Mouse (Mus musculus) heart, embryonic 16.5 days (tissue): ENCODE results near the gene Cmtr1. TPM values are rescaled to one million over a fixed set of nuclear protein-coding genes. Genes with fewer than 3 reads are reported as not detected.

ENCODE experiments used
- ATAC-seq: fragments of 200-750 bp; cut with Nextera tagmentation; replicated peaks from 2 replicates; pipeline ENCODE4 v1.8.0; 2017; ENCODE audit warnings: moderate number of reproducible peaks; ENCODE audit not compliant: insufficient read depth, low FRiP score; ENCODE audit errors: extremely low read depth
- H3K27ac ChIP-seq: fragments of 300-500 bp; sonication (generic); 2 replicates; pipeline ENCODE4 v1.5.1; 2014; ENCODE audit warnings: mild to moderate bottlenecking, low read length, control low read depth, moderate library complexity
- H3K27me3 ChIP-seq: fragments of 300-500 bp; sonication (generic); 2 replicates; pipeline ENCODE4 v1.6.1; 2014; ENCODE audit warnings: low read length, mixed read lengths; ENCODE audit not compliant: control insufficient read depth, insufficient read depth
- H3K36me3 ChIP-seq: fragments of 300-500 bp; sonication (generic); 2 replicates; pipeline ENCODE4 v1.6.1; 2014; ENCODE audit not compliant: control insufficient read depth, insufficient read depth
- H3K4me1 ChIP-seq: fragments of 300-500 bp; sonication (generic); 2 replicates; pipeline ENCODE4 v1.6.1; 2014; ENCODE audit warnings: low read length, mixed read lengths; ENCODE audit not compliant: control insufficient read depth, insufficient read depth
- H3K4me2 ChIP-seq: fragments of 300-500 bp; sonication (generic); 2 replicates; pipeline ENCODE4 v1.6.1; 2014; ENCODE audit warnings: low read depth, mild to moderate bottlenecking, control low read depth, low read length
- H3K4me3 ChIP-seq: fragments of 300-500 bp; sonication (generic); 2 replicates; pipeline ENCODE4 v1.5.1; 2014; ENCODE audit warnings: mild to moderate bottlenecking, control low read depth, low read length
- H3K9ac ChIP-seq: fragments of 300-500 bp; sonication (generic); 2 replicates; pipeline ENCODE4 v1.6.1; 2014; ENCODE audit warnings: low read length, control low read depth
- H3K9me3 ChIP-seq: fragments of 300-500 bp; sonication (generic); replicated peaks from 2 replicates; pipeline ENCODE4 v1.6.1; 2016; ENCODE audit warnings: low read length; ENCODE audit not compliant: control insufficient read depth
- WGBS: fragments of 180-500 bp; shearing (Covaris S2); extraction: QIAGEN DNeasy Blood & Tissue Kit; methylation state at CpG from one replicate; pipeline ENCODE4 v1.1.7; 2014; 5-methylcytosine and 5-hydroxymethylcytosine counted together
- polyA plus RNA-seq: library from polyadenylated mRNA; unstranded; fragments of >200 nt; fragmentation: Nextera tagmentation; extraction: Ambion mirVana; gene quantifications from 2 replicates; pipeline ENCODE4 v1.2.1, GENCODE M21; 2015

The Cmtr1 gene
- polyA plus RNA-seq, 1 experiment from 2014 or later = 90.5 TPM

DNA sequence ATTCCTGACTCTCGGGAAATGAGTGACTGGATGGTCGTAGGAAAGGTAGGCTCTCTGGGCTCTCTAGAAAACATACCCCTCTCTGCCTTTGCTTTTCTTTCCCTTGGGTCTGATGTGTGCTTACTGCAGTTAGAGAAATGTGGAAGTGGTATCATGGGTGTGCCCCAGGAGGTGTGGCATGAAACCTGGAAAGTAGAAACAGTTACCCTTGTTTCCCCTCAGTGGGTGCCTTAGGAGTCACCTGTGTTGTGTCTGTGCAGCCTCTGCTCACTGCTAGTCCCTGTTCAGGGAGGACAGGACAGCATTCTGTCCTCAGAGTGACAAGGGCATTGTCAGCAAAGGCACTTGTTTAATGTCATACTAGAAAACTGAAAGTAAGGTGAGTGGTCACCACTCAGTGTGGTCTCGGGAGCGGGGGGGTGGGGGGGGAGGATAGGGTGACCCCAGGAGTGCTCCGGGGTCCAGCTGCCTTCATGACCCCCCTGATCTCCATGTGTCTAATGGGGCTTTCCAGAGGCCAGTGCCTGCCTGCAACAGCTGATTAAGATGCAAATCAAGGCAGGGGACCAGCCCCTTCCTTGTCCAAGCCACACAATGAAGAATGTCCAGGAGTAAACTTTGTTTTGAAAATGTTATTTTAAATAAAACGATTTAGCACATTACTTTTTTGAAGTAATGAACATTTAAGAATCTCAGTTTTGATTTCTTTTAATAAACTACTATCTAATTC, 18.8 kb downstream of the Cmtr1 start:
- H3K36me3 ChIP-seq = peaks cover 50% of the 10 kb centered on the region
- H3K4me2 ChIP-seq = no peak overlapping the region
- peaks cover 3% of the 10 kb centered on the region for H3K4me1 ChIP-seq
- ATAC-seq = no peak
- no peak overlapping the region for H3K4me3 ChIP-seq
- no peak overlapping the region for H3K9ac ChIP-seq
- 80% methylated on average over 6 of the region's 6 CpGs for WGBS
- H3K9me3 ChIP-seq = no peaks in the 10 kb centered on the region
- H3K27me3 ChIP-seq = no peaks in the 10 kb centered on the region
- H3K27ac ChIP-seq = no peak overlapping the region

DNA sequence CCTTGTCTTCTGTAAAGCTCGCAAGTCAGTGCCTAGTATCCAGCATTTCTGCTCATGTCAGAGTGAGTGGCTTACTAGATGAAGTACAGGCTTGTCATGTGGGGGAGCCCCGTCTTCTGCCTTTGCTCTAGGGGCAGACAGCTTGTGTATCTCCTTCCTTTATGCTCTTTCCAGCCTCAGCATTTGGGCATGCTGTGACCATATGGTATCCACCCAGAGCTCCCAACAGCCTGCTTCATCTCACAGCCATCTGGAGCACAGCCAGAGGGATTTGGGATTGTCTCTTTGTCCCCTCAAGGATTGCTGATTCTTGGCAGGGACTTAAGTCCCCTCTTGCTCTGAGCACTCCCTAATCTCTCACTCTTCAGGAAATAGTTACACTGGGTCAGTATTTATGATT, 19.8 kb downstream of the Cmtr1 start:
- 69% methylated on average over 2 of the region's 2 CpGs for WGBS
- no peak overlapping the region for H3K4me3 ChIP-seq
- H3K4me1 ChIP-seq = peaks cover 3% of the 10 kb centered on the region
- H3K9me3 ChIP-seq = no peaks in the 10 kb centered on the region
- ATAC-seq = no peak
- peaks cover 43% of the 10 kb centered on the region for H3K36me3 ChIP-seq
- H3K27me3 ChIP-seq = no peaks in the 10 kb centered on the region
- H3K27ac ChIP-seq = no peak overlapping the region
- H3K9ac ChIP-seq = no peak overlapping the region
- H3K4me2 ChIP-seq = no peak overlapping the region

DNA sequence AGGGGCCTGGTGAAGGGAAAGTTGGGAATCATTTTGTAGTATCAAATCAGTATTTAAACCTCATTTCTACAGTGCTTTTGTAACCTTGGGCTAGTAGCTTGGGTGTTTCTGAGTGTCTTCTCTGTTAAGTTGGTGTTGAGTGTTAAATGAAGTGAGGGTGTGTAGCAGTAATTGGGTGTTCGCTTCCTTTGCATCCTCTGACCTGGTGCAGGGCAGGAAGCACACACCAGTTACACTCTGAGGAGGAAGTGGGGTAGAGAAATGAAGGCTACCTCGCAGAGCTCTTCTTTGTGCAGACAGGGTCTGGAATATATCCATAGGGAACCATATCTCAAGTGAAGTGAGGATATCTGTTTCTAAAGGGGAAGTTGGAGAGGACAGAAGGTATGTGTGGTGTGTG, 20.5 kb downstream of the Cmtr1 start:
- H3K4me1 ChIP-seq = peaks cover 3% of the 10 kb centered on the region
- no peak for ATAC-seq
- no peaks in the 10 kb centered on the region for H3K9me3 ChIP-seq
- H3K27me3 ChIP-seq = no peaks in the 10 kb centered on the region
- no peak overlapping the region for H3K4me3 ChIP-seq
- no peak overlapping the region for H3K27ac ChIP-seq
- no peak overlapping the region for H3K4me2 ChIP-seq
- no peak overlapping the region for H3K9ac ChIP-seq
- H3K36me3 ChIP-seq = peaks cover 43% of the 10 kb centered on the region
- 47% methylated on average over 2 of the region's 2 CpGs for WGBS

DNA sequence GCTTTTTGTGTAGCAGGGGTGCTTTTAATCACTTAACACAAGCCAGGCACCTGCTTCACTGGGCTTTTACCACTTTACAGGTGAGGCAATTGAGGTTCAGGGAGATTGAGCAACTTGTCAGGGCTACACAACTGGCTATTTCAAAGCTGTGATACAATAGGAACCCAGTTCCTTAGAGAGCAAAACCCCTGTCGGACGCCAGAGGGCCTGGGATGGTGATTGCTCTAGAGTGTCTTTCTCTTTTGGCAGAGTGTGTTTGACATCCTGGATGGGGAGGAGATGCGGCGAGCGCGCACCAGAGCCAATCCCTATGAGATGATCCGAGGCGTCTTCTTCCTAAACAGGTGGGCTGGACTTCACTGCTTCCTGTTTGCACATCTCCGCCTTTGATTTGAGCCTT, 21.3 kb downstream of the Cmtr1 start:
- Histone ChIP-seq H3K9ac (no peak overlapping the region), H3K27me3 (no peaks in the 10 kb centered on the region), H3K4me2 (no peak overlapping the region), H3K4me3 (no peak overlapping the region), H3K27ac (no peak overlapping the region), H3K9me3 (no peaks in the 10 kb centered on the region), H3K36me3 (peaks cover 39% of the 10 kb centered on the region), H3K4me1 (peaks cover 3% of the 10 kb centered on the region)
- ATAC-seq = no peak
- WGBS = 90% methylated on average over 9 of the region's 9 CpGs

DNA sequence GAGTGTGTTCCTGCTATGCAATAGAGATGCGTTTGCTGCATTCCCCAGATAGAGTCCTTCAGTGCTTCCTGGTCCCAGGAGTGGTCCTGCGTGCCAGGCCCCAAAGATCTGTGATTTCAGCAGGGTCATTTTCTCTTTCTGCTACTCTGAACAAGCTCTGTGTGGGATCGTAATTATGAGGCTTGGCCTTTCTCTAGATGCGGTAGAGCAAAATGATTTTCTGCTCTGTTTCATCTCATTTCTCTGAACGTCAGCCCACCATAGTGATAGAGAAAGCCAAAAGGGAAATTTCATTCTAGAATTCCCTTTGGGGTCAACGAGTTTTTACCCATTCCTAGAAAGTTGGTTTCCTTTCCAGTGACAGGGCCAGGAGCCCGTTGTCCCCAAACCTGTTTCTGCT, 21.9 kb downstream of the Cmtr1 start:
- no peaks in the 10 kb centered on the region for H3K27me3 ChIP-seq
- H3K4me1 ChIP-seq = peaks cover 4% of the 10 kb centered on the region
- H3K9ac ChIP-seq = no peak overlapping the region
- peaks cover 34% of the 10 kb centered on the region for H3K36me3 ChIP-seq
- no peak for ATAC-seq
- no peak overlapping the region for H3K4me2 ChIP-seq
- H3K27ac ChIP-seq = no peak overlapping the region
- H3K9me3 ChIP-seq = no peaks in the 10 kb centered on the region
- 88% methylated on average over 7 of the region's 7 CpGs for WGBS
- no peak overlapping the region for H3K4me3 ChIP-seq

DNA sequence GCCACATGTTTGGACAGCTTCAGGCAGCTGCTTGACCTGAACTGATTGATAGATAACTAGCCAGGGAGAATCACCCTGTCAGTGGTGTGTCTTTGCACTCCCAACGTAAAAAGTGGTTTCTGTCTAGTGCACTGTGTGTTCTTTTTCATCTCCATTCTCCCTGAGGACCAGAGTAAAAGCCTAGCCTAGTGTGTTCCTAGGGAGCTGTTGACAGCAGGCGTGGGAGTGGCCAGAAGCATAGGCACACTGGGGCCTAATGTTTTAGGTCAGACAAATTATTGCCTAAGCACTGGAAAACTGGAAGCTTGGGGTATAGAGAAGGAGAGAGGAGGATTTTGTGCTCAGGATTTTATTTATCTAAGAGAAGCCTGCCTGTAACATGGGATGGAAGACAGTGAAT, 22.7 kb downstream of the Cmtr1 start:
- Histone ChIP-seq H3K36me3 (peaks cover 31% of the 10 kb centered on the region), H3K4me2 (no peak overlapping the region), H3K9me3 (no peaks in the 10 kb centered on the region), H3K4me3 (no peak overlapping the region), H3K4me1 (peaks cover 11% of the 10 kb centered on the region), H3K9ac (no peak overlapping the region), H3K27ac (no peak overlapping the region; the same call in 1 of the 2 replicates), H3K27me3 (no peaks in the 10 kb centered on the region)
- ATAC-seq = no peak
- 51% methylated on average over 2 of the region's 2 CpGs for WGBS

DNA sequence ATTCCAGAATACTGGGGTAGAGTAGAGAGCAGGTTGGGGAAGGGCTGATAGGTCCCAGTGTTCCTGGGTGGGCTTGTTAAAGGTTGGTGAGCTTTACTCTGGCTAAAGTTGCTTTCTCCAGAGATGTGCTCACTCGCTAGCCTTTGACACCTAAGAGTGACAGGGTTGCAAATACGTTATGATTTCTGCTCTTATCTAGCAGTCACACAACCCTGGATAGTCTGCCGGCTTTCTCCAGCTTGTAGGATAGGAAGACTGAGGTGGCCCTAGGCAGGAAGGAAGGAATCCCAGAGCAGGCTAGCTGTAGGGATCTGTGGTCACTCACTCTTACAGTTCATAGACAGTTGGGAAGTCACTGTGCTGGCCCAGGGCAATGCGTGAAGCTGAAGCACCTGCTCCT, 23.9 kb downstream of the Cmtr1 start:
- peaks cover 11% of the 10 kb centered on the region for H3K4me1 ChIP-seq
- no peak overlapping the region for H3K9ac ChIP-seq
- H3K27me3 ChIP-seq = no peaks in the 10 kb centered on the region
- no peaks in the 10 kb centered on the region for H3K9me3 ChIP-seq
- H3K4me2 ChIP-seq = no peak overlapping the region
- H3K27ac ChIP-seq = no peak overlapping the region
- peaks cover 34% of the 10 kb centered on the region for H3K36me3 ChIP-seq
- WGBS = 69% methylated on average over 4 of the region's 4 CpGs
- ATAC-seq = no peak
- no peak overlapping the region for H3K4me3 ChIP-seq

DNA sequence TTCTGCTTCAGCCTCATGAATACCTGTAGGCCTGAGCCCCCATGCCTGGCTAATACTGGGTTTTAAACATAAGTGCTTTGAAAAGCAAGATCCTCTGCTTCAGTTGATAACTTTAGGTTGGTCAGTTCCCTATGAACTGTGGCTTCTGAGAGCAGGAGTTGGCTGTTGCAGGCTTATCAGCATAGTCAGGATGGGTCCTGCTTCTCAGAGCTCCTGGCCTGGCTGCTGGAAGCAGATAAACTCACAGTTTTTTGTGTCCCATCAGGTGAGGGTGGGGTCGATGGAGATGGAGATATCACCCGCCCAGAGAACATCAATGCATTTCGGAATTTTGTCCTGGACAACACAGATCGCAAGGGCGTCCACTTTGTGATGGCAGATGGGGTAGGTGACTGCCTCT, 26.4 kb downstream of the Cmtr1 start:
- WGBS = 86% methylated on average over 5 of the region's 5 CpGs
- H3K27ac ChIP-seq = no peak overlapping the region
- no peaks in the 10 kb centered on the region for H3K27me3 ChIP-seq
- ATAC-seq = no peak
- peaks cover 11% of the 10 kb centered on the region for H3K4me1 ChIP-seq
- H3K9me3 ChIP-seq = no peaks in the 10 kb centered on the region
- no peak overlapping the region for H3K9ac ChIP-seq
- H3K4me2 ChIP-seq = no peak overlapping the region
- no peak overlapping the region for H3K4me3 ChIP-seq
- H3K36me3 ChIP-seq = peaks cover 48% of the 10 kb centered on the region

DNA sequence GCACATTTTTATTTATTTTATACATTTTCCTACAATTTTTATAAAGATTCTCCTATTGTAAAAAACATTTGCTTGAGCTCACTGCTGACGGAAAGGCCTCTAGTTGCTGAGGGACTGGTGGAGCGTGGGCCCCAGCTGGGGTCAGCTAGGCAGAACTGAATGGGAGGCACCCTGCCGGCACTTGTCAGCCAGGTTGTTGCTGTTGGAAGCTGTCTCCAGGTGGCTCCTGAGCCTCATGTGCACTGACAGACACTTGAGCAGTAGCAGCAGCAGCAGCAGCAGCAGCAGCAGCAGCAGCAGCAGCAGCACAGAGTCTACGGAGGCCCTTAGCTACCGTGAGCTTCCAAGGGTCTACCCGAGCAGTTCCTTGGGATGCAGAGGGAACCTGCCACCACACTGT, 27.0 kb downstream of the Cmtr1 start:
- Histone ChIP-seq H3K9me3 (no peaks in the 10 kb centered on the region), H3K4me2 (no peak overlapping the region), H3K36me3 (peaks cover 42% of the 10 kb centered on the region), H3K27ac (peak overlapping the region; percentile 75), H3K4me1 (peaks cover 11% of the 10 kb centered on the region), H3K27me3 (no peaks in the 10 kb centered on the region), H3K4me3 (no peak overlapping the region), H3K9ac (no peak overlapping the region; the same call in 1 of the 2 replicates)
- no peak for ATAC-seq
- 47% methylated on average over 6 of the region's 6 CpGs for WGBS
